Mouse (Mus musculus): Measurements from ENCODE around the gene Fmnl1. TPM values are rescaled to one million over a fixed set of nuclear protein-coding genes. Genes with fewer than 3 reads are reported as not detected.
A peak's percentile ranks its signal among the peaks of the same experiment; 100 is the strongest.

Fmnl1 gene
- total RNA-seq, 2 experiments from 2014 or later: 19.8 to 20.9 TPM

- DNase-seq (ENCODE audit: low spot score in 2 of 2): peak; percentile 100
These were observed 12.1 kb upstream of the Fmnl1 start for GRCm38 (mm10) chr11:103158621-103159478.

- no peak for DNase-seq (ENCODE audit: low spot score in 2 of 2)
These were observed 10.2 kb upstream of the Fmnl1 start for GRCm38 (mm10) chr11:103160738-103161137.

- DNase-seq (ENCODE audit: low spot score in 2 of 2): no peak
These were observed 9.5 kb upstream of the Fmnl1 start for GRCm38 (mm10) chr11:103161449-103161848.

GRCm38 (mm10) chr11:103162132-103162531 lies 8.8 kb upstream of the Fmnl1 start:
- DNase-seq (ENCODE audit: low spot score in 2 of 2): peak in 1 of 2 experiments; percentile 24

GRCm38 (mm10) chr11:103164391-103164790 lies 6.5 kb upstream of the Fmnl1 start:
- no peak for DNase-seq (ENCODE audit: low spot score in 2 of 2)

- DNase-seq (ENCODE audit: low spot score in 2 of 2): peak; percentile 73 to 75
These were observed 2.1 kb upstream of the Fmnl1 start for GRCm38 (mm10) chr11:103168690-103169390.

- no peak for DNase-seq (ENCODE audit: low spot score in 2 of 2)
These were observed 1.2 kb upstream of the Fmnl1 start for GRCm38 (mm10) chr11:103169664-103170063.

GRCm38 (mm10) chr11:103170111-103170493 lies 805 bp upstream of the Fmnl1 start:
- DNase-seq (ENCODE audit: low spot score in 2 of 2): no peak

GRCm38 (mm10) chr11:103171286-103171620 lies 346 bp downstream of the Fmnl1 start:
- no peak for DNase-seq (ENCODE audit: low spot score in 2 of 2)

GRCm38 (mm10) chr11:103171703-103172391 lies 940 bp downstream of the Fmnl1 start:
- DNase-seq (ENCODE audit: low spot score in 2 of 2): no peak

- DNase-seq (ENCODE audit: low spot score in 2 of 2): no peak
These were observed 1.6 kb downstream of the Fmnl1 start for GRCm38 (mm10) chr11:103172392-103173040.

- DNase-seq (ENCODE audit: low spot score in 2 of 2): no peak
These were observed 2.3 kb downstream of the Fmnl1 start for GRCm38 (mm10) chr11:103173041-103173770.

GRCm38 (mm10) chr11:103173771-103174344 lies 3.0 kb downstream of the Fmnl1 start:
- DNase-seq (ENCODE audit: low spot score in 2 of 2): no peak

GRCm38 (mm10) chr11:103174411-103174832 lies 3.5 kb downstream of the Fmnl1 start:
- DNase-seq (ENCODE audit: low spot score in 2 of 2): peak in 1 of 2 experiments; percentile 73

- DNase-seq (ENCODE audit: low spot score in 2 of 2): peak in 1 of 2 experiments; percentile 50
These were observed 4.0 kb downstream of the Fmnl1 start for GRCm38 (mm10) chr11:103174891-103175391.

- DNase-seq (ENCODE audit: low spot score in 2 of 2): no peak
These were observed 5.0 kb downstream of the Fmnl1 start for GRCm38 (mm10) chr11:103175688-103176442.

- no peak for DNase-seq (ENCODE audit: low spot score in 2 of 2)
These were observed 5.6 kb downstream of the Fmnl1 start for GRCm38 (mm10) chr11:103176510-103176909.

- DNase-seq (ENCODE audit: low spot score in 2 of 2): no peak
These were observed 6.3 kb downstream of the Fmnl1 start for GRCm38 (mm10) chr11:103177216-103177615.

GRCm38 (mm10) chr11:103177815-103178485 lies 7.0 kb downstream of the Fmnl1 start:
- DNase-seq (ENCODE audit: low spot score in 2 of 2): no peak

Measured in adrenal gland, adult 18-20 months (tissue).